Mouse (Mus musculus) embryonic facial prominence, embryonic 13.5 days (tissue): ENCODE measurements around the gene Myoz1. TPM values are rescaled to one million over a fixed set of nuclear protein-coding genes. Genes with fewer than 3 reads are reported as not detected.
A peak's percentile ranks its signal among the peaks of the same experiment; 100 is the strongest.

ENCODE experiments used
- ATAC-seq: fragments of 200-750 bp; cut with Nextera tagmentation; 2 replicates; pipeline ENCODE4 v1.8.0; 2017; ENCODE audit warnings: low read depth; ENCODE audit not compliant: insufficient number of reproducible peaks, insufficient read depth, low FRiP score, low TSS enrichment
- H3K27ac ChIP-seq: fragments of 300-500 bp; sonication (generic); 2 replicates; pipeline ENCODE4 v1.5.1; 2015; ENCODE audit warnings: moderate library complexity, mild to moderate bottlenecking, inconsistent platforms
- H3K27me3 ChIP-seq: fragments of 300-500 bp; sonication (generic); 2 replicates; pipeline ENCODE4 v1.6.1; 2015; ENCODE audit warnings: mild to moderate bottlenecking, inconsistent platforms
- H3K36me3 ChIP-seq: fragments of 300-500 bp; sonication (generic); 2 replicates; pipeline ENCODE4 v1.6.1; 2015; ENCODE audit warnings: mild to moderate bottlenecking, inconsistent platforms
- H3K4me1 ChIP-seq: fragments of 300-500 bp; sonication (generic); 2 replicates; pipeline ENCODE4 v1.6.1; 2015; ENCODE audit warnings: inconsistent platforms
- H3K4me2 ChIP-seq: fragments of 300-500 bp; sonication (generic); 2 replicates; pipeline ENCODE4 v1.6.1; 2015; ENCODE audit warnings: moderate library complexity, mild to moderate bottlenecking, inconsistent platforms
- H3K4me3 ChIP-seq: fragments of 300-500 bp; sonication (generic); 2 replicates; pipeline ENCODE4 v1.5.1; 2015; ENCODE audit warnings: mild to moderate bottlenecking, inconsistent platforms
- H3K9ac ChIP-seq: fragments of 300-500 bp; sonication (generic); 2 replicates; pipeline ENCODE4 v1.6.1; 2015; ENCODE audit warnings: mild to moderate bottlenecking, inconsistent platforms
- H3K9me3 ChIP-seq: fragments of 300-500 bp; sonication (generic); 2 replicates; pipeline ENCODE4 v1.6.1; 2016; ENCODE audit warnings: inconsistent platforms
- WGBS: fragments of 180-500 bp; shearing (Covaris S2); methylation state at CpG from one replicate; pipeline ENCODE4 v1.1.7; 2015; ENCODE audit warnings: mixed read lengths; 5-methylcytosine and 5-hydroxymethylcytosine counted together
- microRNA-seq: library from miRNA; unstranded; fragments of <30 nt; microRNA quantifications from one replicate; pipeline ENCODE4, GENCODE M21; 2016
- polyA plus RNA-seq: library from polyadenylated mRNA; unstranded; fragments of >200 nt; fragmentation: Nextera tagmentation; extraction: Ambion mirVana; gene quantifications from 2 replicates; pipeline ENCODE4 v1.2.1, GENCODE M21; 2015

Myoz1 gene
- polyA plus RNA-seq, 1 experiment from 2014 or later = 0.62 TPM

GRCm38 (mm10) chr14:20610146-20610545 lies 46.2 kb downstream of the Myoz1 start:
- H3K4me3 ChIP-seq = no peak overlapping the region
- H3K9me3 ChIP-seq = no peaks in the 10 kb centered on the region
- no peaks in the 10 kb centered on the region for H3K4me1 ChIP-seq
- H3K27ac ChIP-seq = 0 out of 2 replicates have a peak overlapping the region, but pooled peaks have one; percentile 18
- no peak for ATAC-seq
- no peak overlapping the region for H3K4me2 ChIP-seq
- 73% methylated on average over 4 of the region's 4 CpGs for WGBS
- H3K36me3 ChIP-seq = peaks cover 10% of the 10 kb centered on the region; the same call in 1 of the 2 replicates
- no peak overlapping the region for H3K9ac ChIP-seq
- H3K27me3 ChIP-seq = no peaks in the 10 kb centered on the region

- Histone ChIP-seq H3K4me2 (no peak overlapping the region), H3K9me3 (no peaks in the 10 kb centered on the region), H3K4me1 (no peaks in the 10 kb centered on the region), H3K27ac (no peak overlapping the region), H3K27me3 (no peaks in the 10 kb centered on the region), H3K4me3 (no peak overlapping the region), H3K9ac (no peak overlapping the region), H3K36me3 (peaks cover 10% of the 10 kb centered on the region; the same call in 1 of the 2 replicates)
- no peak for ATAC-seq
- WGBS = 81% methylated on average over 3 of the region's 3 CpGs
These were observed 46.8 kb downstream of the Myoz1 start for GRCm38 (mm10) chr14:20609519-20609918.

DNA sequence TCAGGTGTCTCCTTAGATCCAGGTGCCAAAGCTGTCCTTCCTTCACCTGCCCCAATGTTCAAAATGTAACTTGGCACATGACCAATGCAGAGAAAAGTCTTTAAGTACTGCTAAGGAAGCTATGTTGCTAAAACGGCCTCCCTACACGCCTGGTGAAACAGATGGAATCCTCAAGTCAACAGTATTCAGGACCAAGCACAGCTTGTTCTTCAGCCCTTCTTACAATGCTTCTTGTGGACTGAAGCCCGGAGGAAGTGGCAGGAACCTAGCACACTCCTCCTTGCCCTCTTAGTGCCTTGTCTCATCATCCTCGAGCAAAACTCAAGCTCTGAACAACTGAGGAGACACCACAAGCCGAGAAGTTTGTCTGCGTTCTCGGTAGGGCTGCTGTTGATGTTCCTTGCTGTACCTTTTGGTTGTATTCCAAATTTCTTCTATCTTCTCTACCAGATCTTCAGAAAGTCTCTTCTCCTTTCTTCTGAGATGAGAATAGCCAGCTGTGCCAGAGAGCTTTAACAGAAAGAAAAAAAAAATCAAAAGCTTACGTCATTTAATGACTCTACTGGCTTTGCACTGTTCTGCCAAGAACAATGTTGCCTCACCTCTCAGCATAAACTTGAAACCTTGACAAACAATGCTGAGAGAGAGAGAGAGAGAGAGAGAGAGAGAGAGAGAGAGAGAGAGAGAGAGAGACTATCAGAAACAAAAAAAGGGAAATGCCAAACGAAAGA lies 48.8 kb downstream of the Myoz1 start:
- 80% methylated on average over 9 of the region's 9 CpGs for WGBS
- peaks cover 16% of the 10 kb centered on the region; the same call in 1 of the 2 replicates for H3K36me3 ChIP-seq
- ATAC-seq = no peak
- no peaks in the 10 kb centered on the region for H3K4me1 ChIP-seq
- H3K27me3 ChIP-seq = no peaks in the 10 kb centered on the region
- no peaks in the 10 kb centered on the region for H3K9me3 ChIP-seq
- no peak overlapping the region for H3K4me2 ChIP-seq
- H3K27ac ChIP-seq = no peak overlapping the region
- H3K9ac ChIP-seq = no peak overlapping the region
- no peak overlapping the region for H3K4me3 ChIP-seq

GRCm38 (mm10) chr14:20601287-20601686 lies 55.1 kb downstream of the Myoz1 start:
- Histone ChIP-seq H3K27ac (no peak overlapping the region), H3K9ac (no peak overlapping the region), H3K36me3 (peaks cover 8% of the 10 kb centered on the region; the same call in 1 of the 2 replicates), H3K4me2 (no peak overlapping the region), H3K4me1 (no peaks in the 10 kb centered on the region), H3K4me3 (no peak overlapping the region), H3K9me3 (no peaks in the 10 kb centered on the region), H3K27me3 (no peaks in the 10 kb centered on the region)
- WGBS = 100% methylated on average over 1 of the region's 1 CpGs
- ATAC-seq = no peak

DNA sequence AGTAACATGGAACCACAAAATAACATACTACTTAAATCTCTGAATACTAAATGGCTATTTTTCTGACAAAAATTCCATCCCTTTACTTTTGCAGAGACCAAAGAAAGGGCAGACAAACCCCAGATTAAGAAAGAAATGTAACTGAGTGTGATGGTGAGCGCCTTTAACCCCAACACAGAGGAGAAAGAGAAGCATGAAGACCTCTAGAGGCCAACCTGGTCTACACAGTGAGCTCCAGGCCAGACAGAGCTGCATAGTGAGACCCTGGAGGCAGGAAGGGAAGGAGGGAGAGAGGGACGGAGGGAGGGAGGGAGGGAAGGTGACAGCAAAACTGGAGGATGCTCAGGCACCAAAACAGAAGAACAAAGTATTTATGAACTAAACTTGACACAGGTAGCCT lies 56.1 kb downstream of the Myoz1 start:
- H3K27me3 ChIP-seq = no peaks in the 10 kb centered on the region
- WGBS = 58% methylated on average over 2 of the region's 2 CpGs
- H3K27ac ChIP-seq = no peak overlapping the region
- H3K9ac ChIP-seq = no peak overlapping the region
- ATAC-seq = no peak
- H3K4me2 ChIP-seq = no peak overlapping the region
- peaks cover 6% of the 10 kb centered on the region; the same call in 1 of the 2 replicates for H3K36me3 ChIP-seq
- no peaks in the 10 kb centered on the region for H3K9me3 ChIP-seq
- H3K4me3 ChIP-seq = no peak overlapping the region
- peaks cover 7% of the 10 kb centered on the region; the same call in 1 of the 2 replicates for H3K4me1 ChIP-seq

DNA sequence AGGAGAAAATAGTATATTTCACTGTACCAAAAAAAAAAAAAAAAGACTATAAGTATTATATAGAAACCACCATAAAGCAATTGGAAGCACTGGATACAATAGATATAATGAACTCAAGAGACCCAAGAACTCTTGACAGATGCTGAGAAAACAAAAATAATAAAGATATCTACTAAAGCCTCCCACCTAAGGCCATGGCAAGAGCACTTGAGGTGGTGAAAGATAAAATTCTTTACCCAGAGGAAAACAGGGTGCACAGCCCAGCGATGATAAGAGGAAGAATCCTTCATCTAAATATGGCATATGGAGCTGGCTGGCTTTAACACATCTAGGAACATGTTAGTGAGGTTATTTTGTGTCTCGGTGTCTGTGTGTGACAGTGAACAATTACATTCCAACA lies 56.8 kb downstream of the Myoz1 start:
- ATAC-seq = no peak
- H3K9ac ChIP-seq = no peak overlapping the region
- 79% methylated on average over 2 of the region's 2 CpGs for WGBS
- H3K36me3 ChIP-seq = peaks cover 6% of the 10 kb centered on the region; the same call in 1 of the 2 replicates
- no peaks in the 10 kb centered on the region for H3K9me3 ChIP-seq
- no peaks in the 10 kb centered on the region for H3K27me3 ChIP-seq
- H3K4me3 ChIP-seq = no peak overlapping the region
- H3K4me1 ChIP-seq = peaks cover 7% of the 10 kb centered on the region; the same call in 1 of the 2 replicates
- no peak overlapping the region for H3K27ac ChIP-seq
- no peak overlapping the region for H3K4me2 ChIP-seq

Small RNA genes within 50 kb of the gene (microRNA-seq; reads per million reads assigned to microRNA genes)
- gene Mir6946 = 1.1 reads per million

Other genes starting within 250 kb of the Myoz1 start
- gene Cfap70, start 204.3 kb downstream of the Myoz1 start, polyA plus RNA-seq = 0.34 and 0.59 TPM in 2 replicates
- 39.5 and 42.0 TPM in 2 replicates for gene Anxa7, start 176.4 kb downstream of the Myoz1 start, polyA plus RNA-seq
- gene Mss51, start 159.6 kb downstream of the Myoz1 start, polyA plus RNA-seq = 1.6 and 1.7 TPM in 2 replicates
- gene Ppp3cb, start 110.0 kb downstream of the Myoz1 start, polyA plus RNA-seq = 54.3 and 59.4 TPM in 2 replicates
- 8.5 and 9.4 TPM in 2 replicates for gene Usp54, start 15.5 kb downstream of the Myoz1 start, polyA plus RNA-seq
- gene Synpo2l, start 11.8 kb upstream of the Myoz1 start, polyA plus RNA-seq = 2.3 and 3.3 TPM in 2 replicates
- 90.7 and 93.3 TPM in 2 replicates for gene Sec24c, start 17.8 kb upstream of the Myoz1 start, polyA plus RNA-seq
- gene Fut11, start 38.4 kb upstream of the Myoz1 start, polyA plus RNA-seq = 25.1 and 26.2 TPM in 2 replicates
- 193 and 219 TPM in 2 replicates for gene Chchd1, start 46.5 kb upstream of the Myoz1 start, polyA plus RNA-seq
- gene Zswim8, start 51.0 kb upstream of the Myoz1 start, polyA plus RNA-seq = 45.1 and 49.6 TPM in 2 replicates
- gene Ndst2, start 78.0 kb upstream of the Myoz1 start, polyA plus RNA-seq = 27.5 and 28.5 TPM in 2 replicates
- gene Camk2g, start 137.5 kb upstream of the Myoz1 start, polyA plus RNA-seq = 62.6 and 75.3 TPM in 2 replicates
- gene Plau, start 180.1 kb upstream of the Myoz1 start, polyA plus RNA-seq = 2.3 and 2.4 TPM in 2 replicates